14 mouse cellular contexts compared by ENCODE assay signal in the genomic region with DNA sequence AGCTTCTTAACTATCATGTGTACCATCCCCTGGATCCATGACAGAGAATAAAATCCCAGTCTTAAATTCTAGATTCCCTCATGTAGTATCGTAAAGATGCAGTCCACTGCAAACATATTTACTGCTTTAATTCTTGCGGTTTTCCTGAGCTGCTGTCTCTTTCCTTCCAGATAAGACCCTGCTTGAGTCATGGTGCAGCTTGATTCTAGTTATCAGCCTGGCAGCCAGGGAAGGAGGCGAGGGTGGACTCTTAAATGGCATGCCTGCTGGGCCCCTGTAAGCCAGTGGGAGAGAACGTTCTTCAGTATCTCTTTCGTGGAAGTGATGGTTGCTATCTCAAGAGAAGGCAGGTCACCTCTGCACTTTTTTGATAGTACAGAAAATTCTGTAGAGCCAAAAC.
A peak's percentile ranks its signal among the peaks of the same experiment; 100 is the strongest.
DNase-seq lines count a peak whose midpoint lies in the region; ATAC-seq and TF ChIP-seq lines count a peak whose summit lies in the region.
"Had no signal": no experiment of that assay in that cellular context is flagged by ENCODE, and none has a peak within 500 bp of the region (broad histone marks: within the 10 kb centered on the region; RNA-seq: fewer than 3 reads in every experiment).

No protein-coding gene starts in this region.

- H3K4me1 ChIP-seq in intestine, embryonic 15.5 days (replicated peaks), result no peaks in the 10 kb centered on the region
- no peaks in the 10 kb centered on the region for H3K4me1 ChIP-seq in intestine, postnatal 0 days (replicated peaks; ENCODE audit: control insufficient read depth, insufficient read depth, low read length)
- H3K4me1 ChIP-seq: embryonic facial prominence, embryonic 12.5 days had no signal

- no peak overlapping the region for H3K4me3 ChIP-seq in intestine, embryonic 15.5 days (replicated peaks)
- H3K4me3 ChIP-seq in intestine, postnatal 0 days (ENCODE audit: low read depth, low read length), result no peak overlapping the region
- H3K4me3 ChIP-seq: embryonic facial prominence, embryonic 12.5 days; midbrain, embryonic 10.5 days; myocyte had no signal

- WGBS in intestine, embryonic 15.5 days, result 77% methylated on average over 5 of the region's 5 CpGs
- WGBS in intestine, postnatal 0 days, result 72% methylated on average over 5 of the region's 5 CpGs

- peak; percentile 86 for DNase-seq in c-Kit-negative CD71-positive TER-119-positive erythroid progenitor cells, embryonic 14.5 days (ENCODE audit: low read depth, low spot score)
- peak; percentile 92 for DNase-seq in liver
- DNase-seq in spleen, postnatal 14 days (ENCODE audit: low spot score in 2 of 2), result no peak
- DNase-seq: adrenal gland, postnatal 14 days; cerebellum, postnatal 36 days; kidney, adult 8-10 months had no signal

- no peaks in the 10 kb centered on the region for H3K27me3 ChIP-seq in intestine, embryonic 15.5 days (replicated peaks)
- no peaks in the 10 kb centered on the region for H3K27me3 ChIP-seq in intestine, postnatal 0 days (replicated peaks; ENCODE audit: control insufficient read depth, insufficient read depth, low read length)
- H3K27me3 ChIP-seq: embryonic facial prominence, embryonic 12.5 days had no signal

- H3K27ac ChIP-seq in intestine, embryonic 15.5 days, result no peak overlapping the region
- H3K27ac ChIP-seq in intestine, postnatal 0 days (ENCODE audit: low read depth, low read length), result no peak overlapping the region
- H3K27ac ChIP-seq: embryonic facial prominence, embryonic 12.5 days; hindbrain, embryonic 14.5 days; midbrain, embryonic 10.5 days had no signal

- H3K9me3 ChIP-seq in intestine, embryonic 15.5 days, result no peaks in the 10 kb centered on the region
- no peaks in the 10 kb centered on the region for H3K9me3 ChIP-seq in intestine, postnatal 0 days (ENCODE audit: control insufficient read depth)
- H3K9me3 ChIP-seq: embryonic facial prominence, embryonic 12.5 days; midbrain, embryonic 10.5 days had no signal

- no peak overlapping the region for H3K4me2 ChIP-seq in intestine, embryonic 15.5 days (replicated peaks)
- H3K4me2 ChIP-seq in intestine, postnatal 0 days (replicated peaks; ENCODE audit: low read depth), result no peak overlapping the region
- H3K4me2 ChIP-seq: embryonic facial prominence, embryonic 12.5 days; hindbrain, embryonic 14.5 days had no signal

- ATAC-seq in intestine, embryonic 15.5 days, result peak; percentile 85; the same call in 1 of the 2 replicates
- ATAC-seq in intestine, postnatal 0 days, result no peak
- peak; percentile 93 for ATAC-seq in megakaryocyte-erythroid progenitor cell, adult 5-6 weeks (replicated peaks; ENCODE audit: low FRiP score, low TSS enrichment, poor library complexity, severe bottlenecking)
- ATAC-seq in cerebellum, adult (ENCODE audit: insufficient number of reproducible peaks, low FRiP score, low TSS enrichment), result no peak

- H3K36me3 ChIP-seq in intestine, embryonic 15.5 days, result no peaks in the 10 kb centered on the region
- no peaks in the 10 kb centered on the region for H3K36me3 ChIP-seq in intestine, postnatal 0 days (ENCODE audit: control insufficient read depth, insufficient read depth)
- H3K36me3 ChIP-seq: embryonic facial prominence, embryonic 12.5 days; midbrain, embryonic 10.5 days had no signal

- TF ChIP-seq CTCF in intestine, postnatal 0 days (IDR thresholded peaks at IDR 0.05; ENCODE audit: low read depth), result no peak

- no peak overlapping the region for H3K9ac ChIP-seq in intestine, embryonic 15.5 days
- H3K9ac ChIP-seq in intestine, postnatal 0 days (ENCODE audit: low read depth, low read length), result no peak overlapping the region
- H3K9ac ChIP-seq: embryonic facial prominence, embryonic 12.5 days; hindbrain, embryonic 14.5 days had no signal

Comparison
In these comparisons a context has a peak if more than half of its experiments do, and no peak if none do; other contexts are left out.
1. ATAC-seq: peak in intestine, embryonic 15.5 days (single experiment) and megakaryocyte-erythroid progenitor cell, adult 5-6 weeks (single experiment); none in intestine, postnatal 0 days (single experiment) and cerebellum, adult (single experiment).
2. DNase-seq: peak in c-Kit-negative CD71-positive TER-119-positive erythroid progenitor cells, embryonic 14.5 days (single experiment) and liver (single experiment); none in spleen, postnatal 14 days (0 of 2).